Mouse (Mus musculus): Measurements from ENCODE around the gene Myo16. TPM values are rescaled to one million over a fixed set of nuclear protein-coding genes. Genes with fewer than 3 reads are reported as not detected.

Myo16 gene
- polyA plus RNA-seq, 1 experiment from 2014 or later, result 2.8 TPM

DNA sequence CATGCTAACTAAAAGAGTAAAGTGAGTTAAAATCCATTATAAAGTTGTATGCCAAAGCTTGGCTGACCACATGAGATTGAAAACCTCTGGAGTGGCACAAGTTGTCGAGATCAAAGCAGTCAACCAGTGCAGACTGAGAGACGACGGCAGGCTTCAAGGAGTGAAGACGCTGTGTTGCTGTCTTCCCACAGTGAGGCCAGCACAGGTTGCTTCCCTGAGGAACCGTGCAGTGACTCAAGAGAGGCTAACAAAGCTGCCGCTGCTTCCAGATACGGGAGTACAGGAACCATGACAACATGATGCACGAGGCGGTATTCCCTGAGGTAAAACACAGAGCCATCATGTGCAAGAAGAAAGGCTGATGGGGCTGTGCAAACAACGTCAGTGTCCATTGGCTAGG, 158.6 kb downstream of the Myo16 start:
- Histone ChIP-seq H3K36me3 (no peaks in the 10 kb centered on the region), H3K9ac (no peak overlapping the region), H3K4me2 (replicated peaks) (no peak overlapping the region), H3K27me3 (replicated peaks) (no peaks in the 10 kb centered on the region), H3K4me3 (no peak overlapping the region), H3K4me1 (peaks cover 10% of the 10 kb centered on the region), H3K9me3 (no peaks in the 10 kb centered on the region), H3K27ac (no peak overlapping the region)
- no peak for ATAC-seq (ENCODE audit: low FRiP score, low read depth)
- WGBS, result 68% methylated on average over 10 of the region's 10 CpGs

- no peak overlapping the region for H3K4me3 ChIP-seq
- no peaks in the 10 kb centered on the region for H3K36me3 ChIP-seq
- whole genome bisulfite sequencing, result 58% methylated on average over 5 of the region's 5 CpGs
- no peak for ATAC-seq (ENCODE audit: low FRiP score, low read depth)
- H3K9me3 ChIP-seq, result no peaks in the 10 kb centered on the region
- H3K4me1 ChIP-seq, result no peaks in the 10 kb centered on the region
- H3K9ac ChIP-seq, result no peak overlapping the region
- H3K27me3 ChIP-seq (replicated peaks), result no peaks in the 10 kb centered on the region
- no peak overlapping the region for H3K27ac ChIP-seq
- no peak overlapping the region for H3K4me2 ChIP-seq (replicated peaks)
Observed at GRCm38 (mm10) chr8:10316201-10316600, 162.5 kb downstream of the Myo16 start.

GRCm38 (mm10) chr8:10318103-10318502, 164.4 kb downstream of the Myo16 start:
- Histone ChIP-seq H3K27ac (no peak overlapping the region), H3K9ac (no peak overlapping the region), H3K4me3 (no peak overlapping the region), H3K4me1 (no peaks in the 10 kb centered on the region), H3K4me2 (replicated peaks) (no peak overlapping the region), H3K36me3 (no peaks in the 10 kb centered on the region), H3K27me3 (replicated peaks) (no peaks in the 10 kb centered on the region), H3K9me3 (no peaks in the 10 kb centered on the region)
- no peak for ATAC-seq (ENCODE audit: low FRiP score, low read depth)
- 85% methylated on average over 7 of the region's 7 CpGs for WGBS

- Histone ChIP-seq H3K4me3 (no peak overlapping the region), H3K9me3 (no peaks in the 10 kb centered on the region), H3K9ac (no peak overlapping the region), H3K4me2 (replicated peaks) (no peak overlapping the region), H3K4me1 (no peaks in the 10 kb centered on the region), H3K36me3 (no peaks in the 10 kb centered on the region), H3K27me3 (replicated peaks) (no peaks in the 10 kb centered on the region), H3K27ac (no peak overlapping the region)
- WGBS, result 96% methylated on average over 1 of the region's 1 CpGs
- ATAC-seq (ENCODE audit: low FRiP score, low read depth), result no peak
Observed at GRCm38 (mm10) chr8:10350451-10350850, 196.7 kb downstream of the Myo16 start.

- ATAC-seq (ENCODE audit: low FRiP score, low read depth), result no peak
- 86% methylated on average over 4 of the region's 4 CpGs for WGBS
- H3K4me1 ChIP-seq, result no peaks in the 10 kb centered on the region
- H3K4me3 ChIP-seq, result no peak overlapping the region
- H3K4me2 ChIP-seq (replicated peaks), result no peak overlapping the region
- H3K27ac ChIP-seq, result no peak overlapping the region
- no peaks in the 10 kb centered on the region for H3K36me3 ChIP-seq
- peaks cover 10% of the 10 kb centered on the region; the same call in 1 of the 2 replicates for H3K9me3 ChIP-seq
- H3K27me3 ChIP-seq (replicated peaks), result no peaks in the 10 kb centered on the region
- H3K9ac ChIP-seq, result no peak overlapping the region
Observed at GRCm38 (mm10) chr8:10358711-10359110, 205.0 kb downstream of the Myo16 start.

DNA sequence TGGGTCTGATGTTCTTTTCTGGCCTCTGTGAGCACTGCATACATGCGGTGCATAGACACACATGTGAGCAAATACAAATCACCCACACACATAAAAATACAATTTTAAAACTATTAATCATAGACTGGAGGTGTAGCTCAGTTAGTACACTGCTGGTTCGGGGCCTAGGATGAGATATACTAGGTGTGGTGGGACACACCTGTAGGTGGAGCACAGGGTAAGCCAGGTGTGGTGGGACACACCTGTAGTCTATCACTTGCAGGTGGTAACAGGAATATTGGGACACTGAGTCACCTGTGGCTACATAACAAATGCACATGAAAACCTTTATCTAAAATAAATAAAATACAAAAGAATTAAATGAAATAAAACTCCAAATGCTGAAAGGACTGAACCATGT, 209.2 kb downstream of the Myo16 start:
- no peaks in the 10 kb centered on the region for H3K4me1 ChIP-seq
- no peak overlapping the region for H3K9ac ChIP-seq
- no peaks in the 10 kb centered on the region for H3K36me3 ChIP-seq
- no peak overlapping the region for H3K27ac ChIP-seq
- no peak for ATAC-seq (ENCODE audit: low FRiP score, low read depth)
- WGBS, result 91% methylated on average over 2 of the region's 2 CpGs
- no peaks in the 10 kb centered on the region for H3K27me3 ChIP-seq (replicated peaks)
- H3K4me3 ChIP-seq, result no peak overlapping the region
- no peak overlapping the region for H3K4me2 ChIP-seq (replicated peaks)
- H3K9me3 ChIP-seq, result peaks cover 8% of the 10 kb centered on the region; the same call in 1 of the 2 replicates

GRCm38 (mm10) chr8:10363654-10364406, 210.1 kb downstream of the Myo16 start:
- WGBS, result 55% methylated on average over 13 of the region's 13 CpGs
- no peak overlapping the region for H3K27ac ChIP-seq

DNA sequence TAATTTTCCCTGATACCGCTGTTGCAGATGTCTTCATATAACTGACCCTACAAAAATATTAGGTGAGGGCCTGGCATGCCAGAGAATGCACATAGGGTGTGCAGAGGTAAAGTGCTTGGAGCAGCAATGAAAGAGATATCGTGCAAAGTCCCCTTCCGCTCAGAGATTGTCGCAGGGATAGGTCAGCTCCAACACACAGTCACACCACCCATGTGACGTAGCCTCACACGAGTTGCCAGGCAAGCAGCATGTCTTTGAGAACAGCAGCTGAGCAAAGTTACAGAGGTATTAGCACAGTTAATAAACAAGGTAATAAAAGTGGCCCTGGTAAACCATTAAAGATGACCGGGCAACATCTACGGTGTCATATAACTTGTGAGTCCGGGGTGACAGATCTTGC, 212.4 kb downstream of the Myo16 start:
- H3K27me3 ChIP-seq (replicated peaks), result no peaks in the 10 kb centered on the region
- no peak for ATAC-seq (ENCODE audit: low FRiP score, low read depth)
- H3K36me3 ChIP-seq, result no peaks in the 10 kb centered on the region
- no peak overlapping the region for H3K9ac ChIP-seq
- 83% methylated on average over 9 of the region's 9 CpGs for WGBS
- H3K27ac ChIP-seq, result no peak overlapping the region
- H3K4me2 ChIP-seq (replicated peaks), result no peak overlapping the region
- H3K9me3 ChIP-seq, result no peaks in the 10 kb centered on the region
- H3K4me3 ChIP-seq, result no peak overlapping the region
- H3K4me1 ChIP-seq, result no peaks in the 10 kb centered on the region

More at GRCm38 (mm10) chr8:10363654-10364406, 210.1 kb downstream of the Myo16 start:
- no peaks in the 10 kb centered on the region for H3K9me3 ChIP-seq
- H3K27me3 ChIP-seq (replicated peaks), result no peaks in the 10 kb centered on the region
- no peak overlapping the region for H3K4me3 ChIP-seq
- no peak overlapping the region for H3K4me2 ChIP-seq (replicated peaks)
- no peak overlapping the region for H3K9ac ChIP-seq
- no peaks in the 10 kb centered on the region for H3K36me3 ChIP-seq
- H3K4me1 ChIP-seq, result no peaks in the 10 kb centered on the region
- ATAC-seq (ENCODE audit: low FRiP score, low read depth), result no peak

DNA sequence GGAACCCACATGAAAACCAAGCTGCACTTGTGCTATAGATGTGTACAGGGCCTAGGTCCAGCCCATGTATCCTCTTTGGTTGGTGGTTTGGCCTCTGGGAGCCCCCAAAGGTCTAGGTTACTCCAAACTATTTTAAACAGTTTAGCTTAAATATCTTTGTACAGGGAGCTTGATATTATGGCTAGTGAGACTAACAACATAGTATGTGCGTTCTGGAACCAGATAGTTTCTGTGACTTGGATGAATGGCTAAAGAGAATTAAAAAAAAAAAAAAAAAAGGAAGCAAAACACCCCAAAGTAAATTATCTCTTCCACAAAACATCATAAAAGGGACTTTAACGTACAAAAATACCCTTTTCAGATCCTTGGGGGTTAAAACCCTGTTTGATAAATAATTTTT, 218.9 kb downstream of the Myo16 start:
- WGBS, result 84% methylated on average over 2 of the region's 2 CpGs
- Histone ChIP-seq H3K4me3 (no peak overlapping the region), H3K9ac (no peak overlapping the region), H3K4me2 (replicated peaks) (no peak overlapping the region), H3K36me3 (no peaks in the 10 kb centered on the region), H3K4me1 (no peaks in the 10 kb centered on the region), H3K27ac (no peak overlapping the region), H3K27me3 (replicated peaks) (no peaks in the 10 kb centered on the region), H3K9me3 (no peaks in the 10 kb centered on the region)
- ATAC-seq (ENCODE audit: low FRiP score, low read depth), result no peak

DNA sequence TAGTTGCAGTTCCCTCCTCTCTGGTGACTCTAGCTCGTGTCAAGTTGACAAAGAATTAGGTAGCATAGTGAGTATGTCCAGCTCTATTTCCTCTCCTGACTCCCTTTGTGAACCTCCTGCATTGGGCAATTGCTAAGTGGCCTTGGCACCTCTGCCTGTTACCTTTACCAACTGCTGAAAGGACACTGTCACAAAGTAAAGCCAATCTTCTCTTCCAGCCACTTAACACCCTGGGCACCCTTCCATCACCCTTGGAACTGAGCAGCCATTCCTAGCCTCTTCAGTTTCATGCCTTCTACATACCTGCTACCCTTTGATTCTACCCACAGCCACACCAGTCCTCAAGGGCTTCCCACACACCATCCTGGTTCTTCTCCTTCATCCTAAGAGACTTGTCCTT, 233.4 kb downstream of the Myo16 start:
- Histone ChIP-seq H3K36me3 (0 out of 2 replicates have a peak, but pooled peaks cover 3% of the 10 kb centered on the region), H3K27me3 (replicated peaks) (no peaks in the 10 kb centered on the region), H3K4me3 (no peak overlapping the region), H3K4me1 (0 out of 2 replicates have a peak, but pooled peaks cover 5% of the 10 kb centered on the region), H3K9me3 (no peaks in the 10 kb centered on the region), H3K27ac (no peak overlapping the region), H3K9ac (no peak overlapping the region), H3K4me2 (replicated peaks) (no peak overlapping the region)
- 58% methylated on average over 1 of the region's 1 CpGs for WGBS
- ATAC-seq (ENCODE audit: low FRiP score, low read depth), result no peak

GRCm38 (mm10) chr8:10391096-10391683, 237.5 kb downstream of the Myo16 start:
- H3K4me2 ChIP-seq (replicated peaks), result no peak overlapping the region
- H3K9me3 ChIP-seq, result no peaks in the 10 kb centered on the region
- no peak overlapping the region for H3K9ac ChIP-seq
- 0 out of 2 replicates have a peak, but pooled peaks cover 5% of the 10 kb centered on the region for H3K4me1 ChIP-seq
- 59% methylated on average over 7 of the region's 7 CpGs for WGBS
- no peak overlapping the region for H3K4me3 ChIP-seq
- ATAC-seq (ENCODE audit: low FRiP score, low read depth), result no peak
- no peaks in the 10 kb centered on the region for H3K27me3 ChIP-seq (replicated peaks)
- H3K36me3 ChIP-seq, result 0 out of 2 replicates have a peak, but pooled peaks cover 3% of the 10 kb centered on the region
- no peak overlapping the region for H3K27ac ChIP-seq

GRCm38 (mm10) chr8:10391913-10392312, 238.2 kb downstream of the Myo16 start:
- H3K4me3 ChIP-seq, result no peak overlapping the region
- 0 out of 2 replicates have a peak, but pooled peaks cover 3% of the 10 kb centered on the region for H3K36me3 ChIP-seq
- 33% methylated on average over 6 of the region's 6 CpGs for WGBS
- no peaks in the 10 kb centered on the region for H3K9me3 ChIP-seq
- H3K4me2 ChIP-seq (replicated peaks), result no peak overlapping the region
- H3K9ac ChIP-seq, result no peak overlapping the region
- ATAC-seq (ENCODE audit: low FRiP score, low read depth), result no peak
- H3K4me1 ChIP-seq, result 0 out of 2 replicates have a peak, but pooled peaks cover 5% of the 10 kb centered on the region
- H3K27ac ChIP-seq, result no peak overlapping the region
- no peaks in the 10 kb centered on the region for H3K27me3 ChIP-seq (replicated peaks)
